Mouse (Mus musculus) kidney, adult 2 months (tissue): ENCODE data around the gene Suox. TPM values are rescaled to one million over a fixed set of nuclear protein-coding genes. Genes with fewer than 3 reads are reported as not detected.

ENCODE experiments used
- DNase-seq: peaks from one replicate; pipeline ENCODE4 v3.0.0; 2021
- H3K27ac ChIP-seq: fragments of 200-500 bp; 2 replicates; pipeline ENCODE4 v1.5.1; 2012; ENCODE audit warnings: low read depth, low read length, control low read depth, inconsistent platforms; ENCODE audit not compliant: insufficient read depth
- H3K27me3 ChIP-seq: fragments of 200-500 bp; replicated peaks from 2 replicates; pipeline ENCODE4 v1.6.1; 2012; ENCODE audit warnings: mild to moderate bottlenecking, moderate library complexity, low read length, inconsistent platforms; ENCODE audit not compliant: control insufficient read depth, insufficient read depth
- H3K36me3 ChIP-seq: fragments of 200-500 bp; 2 replicates; pipeline ENCODE4 v1.6.1; 2012; ENCODE audit warnings: mild to moderate bottlenecking, moderate library complexity, low read length, inconsistent platforms; ENCODE audit not compliant: control insufficient read depth, insufficient read depth
- H3K4me1 ChIP-seq: fragments of 200-500 bp; 2 replicates; pipeline ENCODE4 v1.6.1; 2011; ENCODE audit warnings: low read length; ENCODE audit not compliant: control insufficient read depth, insufficient read depth
- H3K4me3 ChIP-seq: fragments of 200-500 bp; 2 replicates; pipeline ENCODE4 v1.5.1; 2011; ENCODE audit warnings: mild to moderate bottlenecking, low read depth, low read length, control low read depth; ENCODE audit not compliant: insufficient read depth
- CTCF ChIP-seq: fragments of 200-500 bp; conservative IDR thresholded peaks from 2 replicates; pipeline ENCODE4 v1.5.1; 2011; ENCODE audit warnings: low read depth, mild to moderate bottlenecking, control low read depth, low read length, moderate library complexity, mixed read lengths; ENCODE audit not compliant: insufficient read depth, insufficient read length
- POLR2A ChIP-seq: fragments of 200-500 bp; IDR thresholded peaks from one replicate; pipeline ENCODE4 v1.6.1; 2011; ENCODE audit warnings: low read depth, low read length, control low read depth
- WGBS: fragments of 180-500 bp; shearing (Covaris S2); methylation state at CpG from one replicate; pipeline ENCODE4 v1.1.7; 2018; 5-methylcytosine and 5-hydroxymethylcytosine counted together
- polyA plus RNA-seq: library from polyadenylated mRNA; depleted of rRNA; stranded (reverse); fragments of >200 nt; gene quantifications from 2 replicates; pipeline ENCODE4 v1.2.3, GENCODE M21; 2012

The Suox gene
- polyA plus RNA-seq, 1 experiment, result 84.1 TPM

GRCm38 (mm10) chr10:128646139-128647089, 27.5 kb downstream of the Suox start:
- Histone ChIP-seq H3K4me1 (peaks cover 8% of the 10 kb centered on the region), H3K27ac (no peak overlapping the region), H3K36me3 (no peaks in the 10 kb centered on the region), H3K27me3 (no peaks in the 10 kb centered on the region), H3K4me3 (peak overlapping the region; percentile 35; the same call in 1 of the 2 replicates)
- TF ChIP-seq POLR2A (no peak), CTCF (no peak)
- DNase-seq, result peak; percentile 61
- 15% methylated on average over 13 of the region's 13 CpGs for WGBS

DNA sequence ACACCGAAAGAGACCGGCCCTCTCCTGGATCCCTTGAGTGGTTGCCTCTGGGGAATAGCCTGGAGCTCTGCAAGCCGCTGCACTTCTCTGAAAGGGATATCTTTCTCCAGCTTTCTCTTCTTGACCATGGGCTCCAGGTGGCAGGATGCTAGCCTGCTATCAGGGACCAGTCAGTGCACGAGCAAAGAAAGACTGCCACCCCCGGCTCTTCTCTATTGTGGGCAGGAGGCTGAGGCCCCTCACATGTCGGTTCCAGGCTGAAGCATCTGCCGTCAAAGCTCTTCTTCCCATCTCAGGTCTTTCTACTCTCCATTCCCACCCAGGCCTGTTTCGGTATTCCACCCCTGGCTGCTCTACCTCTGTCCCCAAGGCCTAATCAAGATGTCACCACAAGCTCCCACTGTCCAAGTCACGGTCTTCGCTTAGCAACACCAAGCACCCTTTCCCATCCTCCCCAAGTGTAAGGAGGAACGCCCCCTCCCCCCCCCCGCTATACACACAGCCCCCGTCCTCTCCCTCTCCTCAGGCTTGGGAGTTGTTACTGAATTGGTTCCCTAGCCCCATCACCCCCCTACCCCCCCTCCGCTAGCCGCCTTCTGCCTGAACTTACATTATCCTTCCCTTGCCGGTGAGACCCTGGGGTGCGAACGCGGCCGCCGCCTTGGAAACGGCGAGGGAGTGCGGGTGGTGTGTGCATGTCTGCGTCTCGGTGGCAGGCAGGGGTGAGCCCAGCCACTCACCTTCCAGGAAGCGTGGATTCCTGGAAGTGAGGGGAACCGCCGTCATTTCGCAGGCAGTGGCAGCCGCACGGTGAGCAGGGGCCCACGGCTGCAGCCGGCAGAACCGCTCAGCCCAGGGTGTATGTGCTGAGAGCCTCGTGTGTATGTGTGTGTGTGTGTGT, 28.5 kb downstream of the Suox start, which contains the start of gene Ikzf4:
Gene Ikzf4 (minus strand): TSS at position 881 of the 901 bp plus-strand sequence.
- no peak for TF ChIP-seq POLR2A
- TF ChIP-seq CTCF, result no peak
- no peaks in the 10 kb centered on the region for H3K36me3 ChIP-seq
- H3K4me3 ChIP-seq, result peak within 1 kb of the TSS; percentile 35; the same call in 1 of the 2 replicates
- 15% methylated on average over 36 of the region's 36 CpGs for WGBS
- H3K27ac ChIP-seq, result no peak within 1 kb of the TSS
- H3K4me1 ChIP-seq, result peaks cover 8% of the 10 kb centered on the region
- DNase-seq, result peak; percentile 74
- no peaks in the 10 kb centered on the region for H3K27me3 ChIP-seq

GRCm38 (mm10) chr10:128642749-128643148, 31.1 kb downstream of the Suox start:
- Histone ChIP-seq H3K4me1 (peaks cover 8% of the 10 kb centered on the region), H3K4me3 (no peak overlapping the region), H3K27me3 (no peaks in the 10 kb centered on the region), H3K36me3 (no peaks in the 10 kb centered on the region), H3K27ac (no peak overlapping the region)
- TF ChIP-seq CTCF, result no peak
- TF ChIP-seq POLR2A, result no peak
- DNase-seq, result no peak
- WGBS, result 91% methylated on average over 6 of the region's 6 CpGs

GRCm38 (mm10) chr10:128641871-128642270, 32.0 kb downstream of the Suox start:
- TF ChIP-seq CTCF, result no peak
- no peak for TF ChIP-seq POLR2A
- peaks cover 8% of the 10 kb centered on the region for H3K4me1 ChIP-seq
- no peak overlapping the region for H3K4me3 ChIP-seq
- peak; percentile 35 for DNase-seq
- H3K27me3 ChIP-seq, result no peaks in the 10 kb centered on the region
- WGBS, result 53% methylated on average over 7 of the region's 7 CpGs
- H3K27ac ChIP-seq, result no peak overlapping the region
- H3K36me3 ChIP-seq, result no peaks in the 10 kb centered on the region

DNA sequence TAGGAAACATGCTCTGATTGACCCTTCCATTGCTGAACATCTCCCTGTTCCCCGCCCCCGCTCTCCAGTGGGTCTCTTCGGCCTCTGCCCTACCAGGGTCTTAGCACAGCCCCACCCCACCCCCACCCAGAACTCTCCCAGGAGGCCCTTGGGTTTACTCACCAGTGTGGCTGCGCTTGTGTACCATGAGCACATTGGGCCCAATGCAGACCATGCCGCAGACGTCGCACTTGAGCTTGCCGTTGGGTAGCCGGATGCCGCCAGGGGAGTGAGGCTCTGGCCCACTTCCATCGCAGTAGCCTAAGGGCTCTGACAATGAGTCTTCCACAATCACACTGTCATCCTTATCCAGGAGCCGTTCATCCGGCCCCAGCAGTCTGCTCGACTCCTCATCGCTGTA, 33.0 kb downstream of the Suox start:
- TF ChIP-seq CTCF (no peak), POLR2A (no peak)
- no peaks in the 10 kb centered on the region for H3K36me3 ChIP-seq
- peaks cover 3% of the 10 kb centered on the region; the same call in 1 of the 2 replicates for H3K4me1 ChIP-seq
- H3K4me3 ChIP-seq, result no peak overlapping the region
- 96% methylated on average over 15 of the region's 15 CpGs for WGBS
- no peak overlapping the region for H3K27ac ChIP-seq
- no peaks in the 10 kb centered on the region for H3K27me3 ChIP-seq
- no peak for DNase-seq

DNA sequence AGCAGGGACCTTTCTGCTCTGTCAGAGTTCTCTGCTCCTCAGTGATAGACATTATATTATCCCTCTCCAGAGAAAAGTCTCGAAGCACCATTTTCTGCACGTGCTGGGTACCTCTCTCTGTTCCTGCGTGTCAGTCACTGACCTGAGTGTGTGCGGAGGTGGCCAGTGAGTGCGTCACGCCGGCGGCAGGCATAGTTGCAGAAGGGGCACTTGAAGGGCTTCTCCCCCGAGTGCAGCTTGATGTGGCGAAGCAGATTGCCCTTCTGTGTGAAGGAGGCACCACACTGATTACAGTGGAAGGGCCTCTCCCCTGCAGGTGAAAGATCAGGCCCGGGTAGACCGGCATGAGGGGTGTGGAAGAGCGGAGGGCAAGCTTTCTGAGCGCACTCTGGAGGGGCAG, 33.9 kb downstream of the Suox start:
- Histone ChIP-seq H3K36me3 (no peaks in the 10 kb centered on the region), H3K4me3 (no peak overlapping the region), H3K27me3 (no peaks in the 10 kb centered on the region), H3K4me1 (peaks cover 3% of the 10 kb centered on the region; the same call in 1 of the 2 replicates), H3K27ac (no peak overlapping the region)
- 91% methylated on average over 14 of the region's 14 CpGs for WGBS
- no peak for DNase-seq
- TF ChIP-seq CTCF (no peak), POLR2A (no peak)
